Mouse (Mus musculus) liver, adult 2 months (tissue): ENCODE results near the gene Os9.

Source experiments
- CTCF ChIP-seq: fragments of 200-500 bp; IDR thresholded peaks from 2 replicates; pipeline ENCODE4 v1.5.1; 2011; ENCODE audit warnings: low read depth, low read length, control low read depth
- POLR2A ChIP-seq: fragments of 200-500 bp; IDR thresholded peaks from 2 replicates; pipeline ENCODE4 v1.6.1; 2011; ENCODE audit warnings: low read length, control low read depth; ENCODE audit not compliant: insufficient read depth; ENCODE audit errors: extremely low read depth

- TF ChIP-seq CTCF, result no peak
- no peak for TF ChIP-seq POLR2A
Measured at GRCm38 (mm10) chr10:127062503-127062902, 58.4 kb downstream of the Os9 start.
